In the genomic region with DNA sequence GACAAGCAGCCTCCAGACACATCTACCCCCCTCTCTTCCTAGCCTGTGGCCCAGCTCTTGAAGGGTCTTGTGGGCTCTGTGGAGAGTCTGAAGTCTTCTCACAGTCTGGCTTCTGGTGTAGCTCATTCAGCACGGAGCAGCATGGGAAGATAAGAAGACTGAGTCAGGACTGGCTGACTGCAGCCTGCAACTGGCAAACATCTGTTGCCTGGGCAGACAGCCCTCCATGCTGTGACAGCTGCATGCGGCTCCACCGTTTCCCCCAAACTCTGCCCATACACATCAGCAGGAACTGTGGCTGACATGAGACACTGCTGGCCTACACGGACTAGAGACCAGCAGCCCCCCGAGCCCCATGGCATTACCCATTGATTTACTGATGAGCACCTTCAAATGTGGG, we compare ENCODE assay signal across 14 mouse cellular contexts. TPM values are rescaled to one million over a fixed set of nuclear protein-coding genes. Genes with fewer than 3 reads are reported as not detected.
A peak's percentile ranks its signal among the peaks of the same experiment; 100 is the strongest.
DNase-seq lines count a peak whose midpoint lies in the region; ATAC-seq lines count a peak whose summit lies in the region.
"Had no signal": no experiment of that assay in that cellular context is flagged by ENCODE, and none has a peak within 500 bp of the region (broad histone marks: within the 10 kb centered on the region; RNA-seq: fewer than 3 reads in every experiment).

No protein-coding gene starts in this region.

- no peaks in the 10 kb centered on the region for H3K27me3 ChIP-seq in lung, embryonic 15.5 days
- H3K27me3 ChIP-seq in embryonic facial prominence, embryonic 15.5 days: no peaks in the 10 kb centered on the region
- H3K27me3 ChIP-seq: CH12.LX had no signal

- peaks cover 28% of the 10 kb centered on the region for H3K4me1 ChIP-seq in lung, embryonic 15.5 days
- peaks cover 39% of the 10 kb centered on the region for H3K4me1 ChIP-seq in embryonic facial prominence, embryonic 15.5 days

- H3K4me3 ChIP-seq in lung, embryonic 15.5 days: no peak overlapping the region
- no peak overlapping the region for H3K4me3 ChIP-seq in embryonic facial prominence, embryonic 15.5 days (replicated peaks)

- no peak overlapping the region for H3K4me2 ChIP-seq in lung, embryonic 15.5 days
- H3K4me2 ChIP-seq in embryonic facial prominence, embryonic 15.5 days (replicated peaks): no peak overlapping the region

- WGBS in lung, embryonic 15.5 days: 63% methylated on average over 5 of the region's 5 CpGs
- 59% methylated on average over 5 of the region's 5 CpGs for WGBS in embryonic facial prominence, embryonic 15.5 days

- no peak; the same call in 1 of the 2 replicates for ATAC-seq in lung, embryonic 15.5 days (ENCODE audit: borderline replicate concordance, extremely low read depth, low FRiP score, low TSS enrichment)
- ATAC-seq in embryonic facial prominence, embryonic 15.5 days (ENCODE audit: insufficient number of reproducible peaks, low FRiP score, low TSS enrichment, low read depth): no peak
- ATAC-seq in frontal cortex, adult (ENCODE audit: low TSS enrichment): no peak

- H3K36me3 ChIP-seq in lung, embryonic 15.5 days: peaks cover 4% of the 10 kb centered on the region; the same call in 1 of the 2 replicates
- H3K36me3 ChIP-seq in embryonic facial prominence, embryonic 15.5 days: peaks cover 28% of the 10 kb centered on the region

- intact Hi-C loops in heart, postnatal 36 days (cut with DNase I): no loop called here

- H3K27ac ChIP-seq in lung, embryonic 15.5 days: 0 out of 2 replicates have a peak overlapping the region, but pooled peaks have one; percentile 43
- H3K27ac ChIP-seq in embryonic facial prominence, embryonic 15.5 days (replicated peaks): 0 out of 2 replicates have a peak overlapping the region, but pooled peaks have one; percentile 28
- H3K27ac ChIP-seq: kidney, postnatal 0 days had no signal

- DNase-seq in lung, postnatal 25 days (ENCODE audit: low spot score): no peak
- peak; percentile 44 for DNase-seq in heart, adult 8-10 months (ENCODE audit: low spot score)
- DNase-seq in heart, postnatal 36 days: peak; percentile 55 to 59
- DNase-seq in frontal cortex, postnatal 10 days (ENCODE audit: low spot score in 2 of 2): no peak
- DNase-seq: left cerebral cortex, postnatal 4 days; right cerebral cortex, adult 18-20 months; thymus, postnatal 25 days had no signal

- H3K9me3 ChIP-seq in lung, embryonic 15.5 days: no peaks in the 10 kb centered on the region
- H3K9me3 ChIP-seq in embryonic facial prominence, embryonic 15.5 days (replicated peaks): no peaks in the 10 kb centered on the region

- H3K9ac ChIP-seq in lung, embryonic 15.5 days: no peak overlapping the region
- H3K9ac ChIP-seq in embryonic facial prominence, embryonic 15.5 days: no peak overlapping the region

RNA-seq across cellular contexts. Expression of gene B3gnt8, which starts 1.6 kb away (rescaled TPM):
- polyA plus RNA-seq in lung, embryonic 15.5 days (2015; fragmentation: Nextera tagmentation; extraction: Ambion mirVana): 9.9 and 11.4 TPM in 2 replicates
- 13.5 and 13.8 TPM in 2 replicates for polyA plus RNA-seq in embryonic facial prominence, embryonic 15.5 days (2015; fragmentation: Nextera tagmentation; extraction: Ambion mirVana)
- 1 to 10 TPM; 1.9 to 2.5 (median 2.4) TPM for total RNA-seq in heart, adult 8-10 months (2022)
- total RNA-seq in heart, postnatal 36 days (2021): 1 to 10 TPM; 2.6 to 4.6 TPM

RNA-seq across cellular contexts. Expression of gene Dmac2, which starts 5.6 kb away (rescaled TPM):
- polyA plus RNA-seq in lung, embryonic 15.5 days (2015; fragmentation: Nextera tagmentation; extraction: Ambion mirVana): 31.5 and 34.6 TPM in 2 replicates
- 30.6 and 33.8 TPM in 2 replicates for polyA plus RNA-seq in embryonic facial prominence, embryonic 15.5 days (2015; fragmentation: Nextera tagmentation; extraction: Ambion mirVana)
- 10 to 100 TPM; 57.8 to 63.3 (median 59.6) TPM for total RNA-seq in heart, adult 8-10 months (2022)
- total RNA-seq in heart, postnatal 36 days (2021): 10 to 100 TPM; 55.2 to 59.1 TPM

RNA-seq across cellular contexts. Expression of gene Erich4, which starts 9.2 kb away (rescaled TPM):
- not detected in 2 replicates for polyA plus RNA-seq in lung, embryonic 15.5 days (2015; fragmentation: Nextera tagmentation; extraction: Ambion mirVana)
- not detected in 2 replicates for polyA plus RNA-seq in embryonic facial prominence, embryonic 15.5 days (2015; fragmentation: Nextera tagmentation; extraction: Ambion mirVana)
- under 1 TPM in 1 of 4 experiments, not detected in 3; 0.32 TPM for total RNA-seq in heart, adult 8-10 months (2022)
- total RNA-seq in heart, postnatal 36 days (2021): under 1 TPM; 0.30 to 0.56 TPM
- total RNA-seq: CH12.LX; layer of hippocampus, postnatal 10 days; left cerebral cortex, postnatal 4 days; neutrophil, adult 5-6 weeks had no signal

RNA-seq across cellular contexts. Expression of gene Bckdha, which starts 33.9 kb away (rescaled TPM):
- 55.9 and 57.0 TPM in 2 replicates for polyA plus RNA-seq in lung, embryonic 15.5 days (2015; fragmentation: Nextera tagmentation; extraction: Ambion mirVana)
- polyA plus RNA-seq in embryonic facial prominence, embryonic 15.5 days (2015; fragmentation: Nextera tagmentation; extraction: Ambion mirVana): 55.3 and 64.7 TPM in 2 replicates
- 100 to 1,000 TPM; 302 to 362 (median 329) TPM for total RNA-seq in heart, adult 8-10 months (2022)
- total RNA-seq in heart, postnatal 36 days (2021): 100 to 1,000 TPM; 237 to 254 TPM

RNA-seq across cellular contexts. Expression of gene Exosc5, which starts 34.1 kb away (rescaled TPM):
- polyA plus RNA-seq in lung, embryonic 15.5 days (2015; fragmentation: Nextera tagmentation; extraction: Ambion mirVana): 75.7 and 78.7 TPM in 2 replicates
- 70.1 and 71.3 TPM in 2 replicates for polyA plus RNA-seq in embryonic facial prominence, embryonic 15.5 days (2015; fragmentation: Nextera tagmentation; extraction: Ambion mirVana)
- 10 to 100 TPM; 17.5 to 20.4 (median 19.3) TPM for total RNA-seq in heart, adult 8-10 months (2022)
- 10 to 100 TPM; 16.0 to 18.9 TPM for total RNA-seq in heart, postnatal 36 days (2021)

Comparison
In these comparisons a context has a peak if more than half of its experiments do, and no peak if none do; other contexts are left out.
1. DNase-seq: peak in heart, adult 8-10 months (single experiment) and heart, postnatal 36 days (2 of 2); none in lung, postnatal 25 days (single experiment) and frontal cortex, postnatal 10 days (0 of 2).